Mouse (Mus musculus) kidney, postnatal 25 days (tissue): ENCODE measurements around the gene Cfap61.
"Not testable (repeated sequence)": the region's sequence is repeated elsewhere in the genome, so short reads cannot be mapped to it uniquely, and the experiment has no call there.

Experiments
- DNase-seq, 2 experiments: peaks; one replicate each; pipeline ENCODE4 v3.0.0; 2021; ENCODE audit warnings: mixed read lengths in 2 of 2

The Cfap61 gene

GRCm38 (mm10) chr2:145934339-145935231 lies at the start of gene Cfap61, which contains the start of gene Crnkl1:
Gene Cfap61 (plus strand): TSS chr2:145934784.
Gene Crnkl1 (minus strand): TSS chr2:145935014.
- DNase-seq = peak; percentile 97

DNA sequence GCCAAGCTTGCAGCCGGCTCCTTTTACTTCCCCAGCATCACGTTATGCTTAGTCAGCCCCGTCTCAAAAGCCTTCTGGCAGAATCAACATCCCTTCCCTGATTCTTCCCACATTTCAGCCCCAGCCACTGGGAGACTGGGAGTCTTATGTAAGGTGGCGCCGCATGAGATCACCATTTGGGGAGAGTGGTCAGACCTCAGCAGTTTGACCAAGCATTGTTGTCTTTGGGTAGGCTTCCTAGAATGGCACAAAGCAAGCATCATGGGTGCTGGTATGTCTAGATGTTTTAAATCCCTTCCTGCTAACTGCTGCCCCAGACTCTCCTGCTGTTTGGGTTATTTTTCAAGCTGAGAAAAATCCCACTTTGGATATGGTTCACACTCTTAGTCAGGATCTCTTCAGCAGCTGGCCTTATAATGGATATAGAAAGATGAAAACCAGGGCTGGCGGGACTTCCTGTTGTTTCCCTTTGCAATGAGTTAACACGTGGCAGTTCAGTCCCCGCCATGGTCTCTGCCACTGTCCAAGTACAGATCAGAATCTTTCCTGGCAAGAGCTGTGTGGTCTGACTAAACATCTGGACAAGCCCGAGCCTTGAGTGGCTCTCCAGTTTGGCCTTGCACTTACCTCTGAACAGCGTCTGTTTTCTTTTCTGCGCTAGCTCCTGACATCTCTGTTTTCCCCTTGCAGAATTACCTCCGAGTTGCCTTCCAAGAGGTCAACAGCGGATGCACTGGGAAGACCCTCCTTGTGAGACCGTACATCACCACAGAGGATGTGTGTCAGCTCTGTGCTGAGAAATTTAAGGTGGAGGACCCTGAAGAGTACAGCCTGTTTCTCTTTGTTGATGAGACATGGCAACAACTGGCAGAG lies 49.4 kb upstream of the Cfap61 start:
- DNase-seq = peak; percentile 43 to 72

- peak; percentile 64 to 75 for DNase-seq
Observed at GRCm38 (mm10) chr2:145887937-145888765, 46.4 kb upstream of the Cfap61 start.

DNA sequence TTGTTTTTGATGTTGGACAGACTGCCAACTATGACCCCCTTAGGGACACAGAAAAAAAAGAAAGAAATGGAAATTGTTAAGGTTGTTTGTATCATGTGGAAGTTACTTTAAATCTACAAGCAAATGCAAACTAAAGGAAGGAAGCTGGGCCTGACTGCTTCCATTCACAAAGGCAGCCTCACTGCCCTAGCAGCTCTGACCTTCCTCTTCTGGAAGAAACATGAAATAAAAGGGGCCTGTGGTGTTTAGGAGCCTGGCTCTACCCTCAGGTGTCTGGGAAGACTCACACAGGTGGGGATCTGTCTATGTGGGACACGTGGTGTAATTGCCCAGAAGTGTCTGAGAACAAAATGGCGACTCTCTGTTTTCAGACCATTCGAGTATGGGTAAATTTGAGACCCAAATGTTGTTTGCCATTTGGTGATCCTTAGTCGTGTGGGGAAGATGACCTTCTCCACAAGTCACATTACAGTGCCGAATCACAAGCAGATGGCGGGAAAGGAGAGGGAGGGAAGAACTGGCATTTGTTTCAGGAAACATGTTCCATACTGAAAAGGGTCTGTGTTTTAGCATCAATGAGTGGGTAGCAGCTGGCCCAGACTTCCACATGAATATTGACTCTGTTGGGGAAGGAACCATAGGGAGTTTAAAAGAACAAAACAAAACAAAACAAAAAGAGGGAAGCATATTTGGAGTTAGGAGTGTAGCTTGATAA lies 45.7 kb upstream of the Cfap61 start:
- peak; percentile 25 to 50 for DNase-seq

GRCm38 (mm10) chr2:145890571-145890970 lies 44.0 kb upstream of the Cfap61 start:
- DNase-seq = no peak

DNA sequence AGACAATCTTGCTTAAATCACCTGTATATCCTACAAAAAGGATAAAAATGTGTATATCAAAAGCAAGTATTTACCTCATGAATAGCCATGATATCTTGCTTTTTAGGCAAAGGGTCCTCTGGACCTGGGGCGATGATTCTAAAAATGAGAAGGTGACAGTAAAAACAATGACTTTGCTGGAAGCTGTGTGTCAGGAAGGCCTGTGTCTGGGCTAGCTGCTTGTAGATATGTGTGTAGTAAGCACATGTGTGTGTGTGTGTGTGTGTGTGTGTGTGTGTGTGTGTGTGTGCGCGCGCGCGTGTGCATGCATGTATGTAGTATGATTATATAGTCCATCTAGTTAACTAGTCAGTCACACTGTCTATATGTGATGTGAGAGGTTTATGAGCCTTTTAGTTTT lies 40.8 kb upstream of the Cfap61 start:
- DNase-seq = no peak

DNA sequence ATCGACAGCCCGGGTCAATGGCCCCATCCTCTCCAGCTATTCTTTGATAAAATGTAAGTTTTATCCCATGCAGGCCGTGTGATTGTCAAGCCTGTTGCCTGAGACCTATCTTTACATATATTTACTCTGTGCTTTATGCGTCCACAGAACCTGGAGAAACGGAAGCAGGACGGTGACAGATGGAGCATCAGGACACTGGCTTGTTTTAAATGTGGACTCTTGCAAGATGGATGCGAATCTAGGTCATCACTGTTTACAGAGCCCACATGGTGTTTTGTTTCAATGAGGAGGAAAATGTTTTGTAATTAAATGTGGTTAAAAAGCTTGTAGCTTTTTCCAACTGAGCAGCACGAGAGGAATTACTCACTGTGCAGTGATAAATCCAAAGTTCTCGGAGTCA lies 36.5 kb upstream of the Cfap61 start:
- no peak for DNase-seq

- not testable (repeated sequence) for DNase-seq
Observed at GRCm38 (mm10) chr2:145900318-145900717, 34.3 kb upstream of the Cfap61 start.

GRCm38 (mm10) chr2:145901861-145902260 lies 32.7 kb upstream of the Cfap61 start, which contains the start of gene Naa20:
Gene Naa20 (plus strand): TSS chr2:145902099.
- no peak for DNase-seq

DNA sequence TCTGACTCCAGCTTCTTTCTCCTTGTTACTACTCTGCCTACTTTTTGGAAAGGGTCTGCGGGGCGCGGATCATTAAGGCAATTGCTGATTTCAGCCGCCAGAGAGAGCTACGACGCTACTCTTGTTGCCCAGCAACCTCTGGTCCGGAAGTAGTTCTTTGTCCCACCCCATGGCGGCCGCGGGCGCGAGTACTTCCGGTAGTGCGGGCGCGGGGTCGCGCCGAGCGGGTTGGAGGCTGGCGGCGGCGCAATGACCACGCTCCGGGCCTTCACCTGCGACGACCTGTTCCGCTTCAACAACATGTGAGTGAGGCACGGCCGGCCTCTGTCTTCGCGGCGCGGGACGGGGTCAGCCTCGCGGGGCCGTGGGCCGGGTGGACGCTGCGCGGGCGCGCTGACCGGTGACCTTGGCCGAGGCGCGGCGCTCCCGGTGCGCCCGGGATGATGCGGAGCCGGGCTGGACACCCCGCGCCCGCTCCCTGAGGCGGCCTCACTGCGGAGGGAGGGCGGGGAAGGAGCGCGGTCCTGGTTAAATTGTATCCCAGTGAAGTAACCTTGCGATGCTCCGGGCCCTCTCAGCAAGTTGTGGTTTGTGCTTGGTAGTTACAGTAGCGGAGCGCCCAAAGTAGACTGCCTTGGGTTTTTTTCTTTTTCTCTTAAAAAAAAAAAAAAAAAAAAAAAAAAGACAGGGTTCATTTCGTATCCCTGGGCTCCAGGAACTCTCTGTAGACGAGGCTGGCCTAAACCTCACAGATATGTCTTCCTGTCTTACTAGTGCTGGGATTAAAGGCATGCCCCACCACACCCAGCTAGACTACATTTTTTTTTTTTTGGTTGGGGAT lies 31.3 kb upstream of the Cfap61 start:
- DNase-seq = peak; percentile 92 to 95

DNA sequence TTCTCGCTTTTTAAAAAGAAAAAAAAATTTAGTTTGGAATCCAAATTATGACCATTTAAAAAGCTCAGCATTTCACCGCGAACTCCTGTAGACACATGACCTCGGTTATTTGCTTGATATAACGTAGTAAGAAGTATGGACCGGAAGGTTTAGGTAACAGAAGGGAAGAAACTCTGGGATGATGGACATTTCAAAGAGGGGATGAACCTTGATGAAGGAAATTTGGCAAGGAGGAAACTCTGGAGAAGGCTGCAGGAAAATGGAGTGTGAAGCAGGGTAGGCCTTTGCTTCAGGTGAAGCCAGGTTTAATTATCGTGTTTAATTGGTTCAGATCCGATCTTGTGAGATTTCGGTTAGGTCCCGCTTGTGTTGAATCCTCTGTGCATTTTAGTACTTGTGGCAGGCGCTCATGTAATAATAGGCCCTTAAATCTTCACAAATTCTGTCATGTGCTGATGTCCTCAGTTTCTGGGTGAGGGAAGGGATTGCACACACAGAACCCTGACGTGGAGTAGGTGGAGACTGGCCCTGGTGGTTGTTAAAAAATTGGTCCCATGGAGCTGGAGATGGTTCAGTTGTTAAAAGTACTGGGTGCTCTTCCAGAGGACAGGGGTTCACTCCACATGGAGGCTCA lies 30.5 kb upstream of the Cfap61 start:
- DNase-seq = no peak

DNA sequence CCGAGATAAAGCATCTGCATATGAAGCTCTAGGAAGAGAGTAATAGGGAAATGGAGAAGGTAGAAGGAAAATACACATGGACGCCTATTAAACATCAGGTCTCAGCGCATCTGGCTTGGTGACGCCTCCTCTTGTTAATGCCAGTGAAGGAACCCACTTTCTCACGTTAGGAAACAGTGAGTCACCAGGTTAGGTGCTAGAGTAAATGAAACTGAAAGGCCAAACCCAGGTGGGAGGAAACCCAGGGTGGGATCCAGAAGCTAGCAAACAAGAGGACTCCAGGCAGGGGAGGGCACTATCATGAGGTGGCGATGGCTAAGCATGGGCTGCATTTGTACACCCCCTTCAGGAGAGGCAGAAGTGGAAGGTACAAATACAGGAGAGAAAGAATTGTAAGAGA lies 29.4 kb upstream of the Cfap61 start:
- DNase-seq = no peak

DNA sequence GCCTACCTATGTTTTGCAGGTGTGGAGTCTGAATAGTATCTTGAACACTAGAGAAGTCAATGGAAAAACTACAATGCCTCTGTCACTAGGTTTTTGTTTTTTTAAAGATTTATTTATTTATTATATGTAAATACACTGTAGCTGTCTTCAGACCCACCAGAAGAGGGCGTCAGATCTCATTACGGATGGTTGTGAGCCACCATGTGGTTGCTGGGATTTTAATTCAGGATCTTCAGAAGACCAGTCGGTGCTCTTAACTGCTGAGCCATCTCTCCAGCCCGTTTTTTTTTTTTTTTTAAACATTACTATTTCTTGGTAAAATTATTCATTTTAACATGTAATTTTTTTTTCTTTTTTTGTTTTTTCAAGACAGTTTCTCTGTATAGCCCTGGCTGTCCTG lies 28.7 kb upstream of the Cfap61 start:
- DNase-seq = not testable (repeated sequence)

- DNase-seq = no peak
Observed at GRCm38 (mm10) chr2:145920941-145921650, 13.5 kb upstream of the Cfap61 start.

DNA sequence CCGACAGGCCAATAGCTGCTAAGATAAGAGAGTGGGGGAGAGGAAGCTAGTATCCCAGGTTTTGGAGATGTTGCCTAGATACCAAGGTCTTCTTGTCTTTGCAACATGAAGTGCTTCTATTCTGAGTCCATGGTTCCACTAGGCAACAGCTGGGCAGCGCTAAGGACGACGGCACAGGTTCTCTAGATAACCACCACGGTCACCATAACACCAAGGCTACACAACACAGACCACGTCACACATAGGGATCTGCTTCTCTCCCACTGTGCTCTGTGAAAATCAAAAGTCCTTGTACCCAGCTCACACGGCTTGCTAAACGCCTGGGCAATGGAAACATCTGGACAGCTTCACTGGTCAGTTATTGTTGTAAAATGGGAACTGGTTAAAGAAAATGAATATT lies 2.4 kb downstream of the Cfap61 start:
- DNase-seq = no peak

DNA sequence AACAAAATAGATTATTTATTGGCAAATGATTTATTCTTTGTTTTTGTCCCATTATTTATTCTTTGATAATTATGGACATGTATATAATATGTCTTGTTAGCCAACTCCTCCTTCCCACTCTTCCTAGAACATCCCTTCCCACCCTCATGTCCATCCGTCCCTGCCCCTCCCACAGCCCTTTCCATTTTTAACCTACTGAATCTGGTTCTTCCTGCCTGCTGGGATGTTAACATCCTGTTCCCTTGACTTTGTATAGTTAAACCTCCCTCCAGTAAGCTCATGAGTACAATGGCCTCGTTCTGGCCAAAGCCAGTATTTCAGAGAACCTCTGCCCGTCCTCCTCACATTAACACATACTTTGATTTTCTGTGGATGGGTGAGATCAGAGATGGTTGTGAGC lies 6.8 kb downstream of the Cfap61 start:
- no peak for DNase-seq

DNA sequence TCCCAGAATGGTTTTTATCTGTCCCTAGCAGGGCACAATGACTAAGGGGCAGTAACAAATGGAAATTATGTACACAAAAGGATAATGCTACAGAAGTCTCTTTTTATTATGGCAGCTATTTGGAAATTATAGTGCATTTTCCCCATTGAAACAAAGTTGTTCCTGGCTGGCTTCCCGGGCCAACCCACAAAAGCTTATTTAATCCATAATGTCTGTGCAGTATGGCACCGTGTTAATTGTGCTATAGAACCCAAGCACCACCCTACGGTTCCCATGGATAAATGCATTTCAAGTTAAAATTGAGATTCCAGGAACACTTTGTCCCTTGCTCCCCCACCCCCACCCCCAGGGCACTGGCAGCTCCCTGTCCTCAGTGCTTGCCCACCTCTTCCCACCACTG lies 9.7 kb downstream of the Cfap61 start:
- no peak for DNase-seq

DNA sequence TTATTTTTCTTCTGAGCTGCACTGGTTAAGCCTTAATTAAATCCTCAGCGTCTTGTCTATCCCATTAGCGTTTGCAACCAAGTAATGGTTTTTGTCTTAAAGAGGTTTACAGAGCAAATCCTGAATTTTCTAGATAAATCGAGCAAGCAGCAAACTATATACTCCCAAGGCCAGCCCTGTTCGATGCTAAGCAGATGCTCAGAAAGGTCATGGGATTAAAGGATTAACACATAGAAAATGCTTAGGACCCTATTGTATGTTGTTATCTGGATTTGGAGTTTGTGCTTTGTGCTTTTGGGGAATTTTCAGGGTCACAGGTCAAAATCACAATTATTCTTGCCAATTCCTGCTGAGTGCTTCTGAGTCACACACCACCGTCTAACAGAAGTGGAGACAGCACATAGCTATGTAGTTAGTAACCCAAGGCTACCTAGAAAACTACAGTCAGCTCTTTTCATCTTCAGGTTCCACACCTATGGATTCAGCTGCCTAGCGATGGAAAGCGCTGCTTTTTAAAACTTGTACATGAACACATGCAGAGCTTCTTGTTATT lies 13.9 kb downstream of the Cfap61 start:
- no peak for DNase-seq

DNA sequence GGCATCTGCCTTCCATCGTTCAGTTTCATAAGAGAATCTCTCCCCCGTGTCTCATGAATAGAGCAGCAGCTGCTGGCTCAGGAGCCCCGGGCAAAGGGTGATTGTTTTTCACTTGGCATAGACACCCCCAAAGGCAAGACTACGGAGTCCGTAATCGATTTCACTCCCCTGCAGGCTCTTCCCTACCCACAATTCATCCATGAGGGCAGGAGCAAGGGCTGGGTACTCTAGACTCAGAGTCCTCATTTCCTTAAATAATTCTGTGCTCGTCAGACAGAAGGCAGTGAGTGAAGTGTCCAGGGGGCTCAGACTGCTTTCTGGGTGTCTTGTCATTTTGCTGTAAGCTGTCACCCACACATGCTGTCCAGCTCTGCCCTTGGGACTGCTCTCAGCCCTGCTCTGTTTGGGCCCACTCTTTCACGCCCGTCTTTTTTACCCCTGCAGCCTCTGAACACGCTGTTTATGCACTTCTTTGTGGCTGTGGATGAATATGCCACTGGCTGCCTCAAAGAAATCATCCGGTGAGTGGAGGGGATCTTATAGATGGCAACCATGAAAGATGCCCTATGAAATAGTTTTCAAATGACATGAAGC lies 15.0 kb downstream of the Cfap61 start:
- no peak for DNase-seq
